Mouse (Mus musculus): ENCODE data around the gene Selenov.

DNA sequence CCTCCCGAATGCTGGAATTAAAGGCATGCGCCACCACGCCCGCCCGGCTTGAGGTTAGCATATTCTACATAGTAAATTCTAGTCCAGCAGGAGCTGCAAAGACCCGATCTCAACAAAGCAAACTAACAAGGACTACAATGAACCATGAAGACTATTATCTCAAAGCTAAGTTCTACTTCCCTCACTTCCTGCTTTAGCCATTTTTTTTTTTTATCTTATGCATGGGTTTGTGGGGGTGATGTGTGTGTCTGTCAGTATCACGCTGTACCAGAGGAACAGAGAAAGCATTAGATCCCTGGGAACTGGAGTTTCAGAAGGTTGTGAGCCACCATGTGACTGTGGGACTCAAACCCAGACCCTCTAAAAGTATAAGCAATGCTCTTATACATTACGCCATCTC is 34.3 kb upstream of the Selenov start:
- no peak for TF ChIP-seq CTCF (IDR thresholded peaks at IDR 0.05; ENCODE audit: control insufficient read depth, insufficient read depth, low read length)
- no peak for TF ChIP-seq POLR2A (IDR thresholded peaks at IDR 0.05; ENCODE audit: borderline replicate concordance, control insufficient read depth, low read depth, low read length)
